Mouse (Mus musculus) heart, postnatal 0 days (tissue): ENCODE results near the gene Eif3m. TPM values are rescaled to one million over a fixed set of nuclear protein-coding genes. Genes with fewer than 3 reads are reported as not detected.

Source experiments
- ATAC-seq: fragments of 200-750 bp; cut with Nextera tagmentation; 2 replicates; pipeline ENCODE4 v1.8.0; 2017; ENCODE audit warnings: low read depth, moderate number of reproducible peaks, moderate library complexity; ENCODE audit not compliant: insufficient read depth
- DNase-seq: peaks from one replicate; pipeline ENCODE4 v3.0.0-alpha.2; 2016; ENCODE audit warnings: low spot score
- H3K27ac ChIP-seq: fragments of 300-500 bp; sonication (generic); 2 replicates; pipeline ENCODE4 v1.5.1; 2014; ENCODE audit warnings: low read depth, mild to moderate bottlenecking
- H3K27me3 ChIP-seq: fragments of 300-500 bp; sonication (generic); 2 replicates; pipeline ENCODE4 v1.6.1; 2014; ENCODE audit warnings: low read length, mixed read lengths; ENCODE audit not compliant: control insufficient read depth, insufficient read depth
- H3K36me3 ChIP-seq: fragments of 300-500 bp; sonication (generic); replicated peaks from 2 replicates; pipeline ENCODE4 v1.6.1; 2014; ENCODE audit warnings: low read length, mixed read lengths; ENCODE audit not compliant: control insufficient read depth, insufficient read depth
- H3K4me1 ChIP-seq: fragments of 300-500 bp; sonication (generic); 2 replicates; pipeline ENCODE4 v1.6.1; 2014; ENCODE audit warnings: antibody characterized with exemption; ENCODE audit not compliant: control insufficient read depth, insufficient read depth
- H3K4me2 ChIP-seq: fragments of 300-500 bp; sonication (generic); 2 replicates; pipeline ENCODE4 v1.6.1; 2014; ENCODE audit warnings: low read depth, mild to moderate bottlenecking, low read length, moderate library complexity
- H3K4me3 ChIP-seq: fragments of 300-500 bp; sonication (generic); 2 replicates; pipeline ENCODE4 v1.5.1; 2014; ENCODE audit warnings: low read depth, low read length
- H3K9ac ChIP-seq: fragments of 300-500 bp; sonication (generic); replicated peaks from 2 replicates; pipeline ENCODE4 v1.6.1; 2014; ENCODE audit warnings: low read depth, low read length, mixed read lengths
- H3K9me3 ChIP-seq: fragments of 300-500 bp; sonication (generic); replicated peaks from 2 replicates; pipeline ENCODE4 v1.6.1; 2016; ENCODE audit warnings: low read length; ENCODE audit not compliant: control insufficient read depth
- CTCF ChIP-seq: IDR thresholded peaks from 2 replicates; pipeline ENCODE4 v1.5.1; 2016; ENCODE audit warnings: antibody characterized with exemption, control low read depth, low read depth
- EP300 ChIP-seq: IDR thresholded peaks from 2 replicates; pipeline ENCODE4 v1.6.1; 2016; ENCODE audit warnings: antibody characterized with exemption, low read depth
- WGBS: fragments of 180-500 bp; shearing (Covaris S2); extraction: QIAGEN DNeasy Blood & Tissue Kit; methylation state at CpG from one replicate; pipeline ENCODE4 v1.1.7; 2014; 5-methylcytosine and 5-hydroxymethylcytosine counted together
- polyA plus RNA-seq: library from polyadenylated mRNA; unstranded; fragments of >200 nt; fragmentation: Nextera tagmentation; extraction: Ambion mirVana; gene quantifications from 2 replicates; pipeline ENCODE4 v1.2.1, GENCODE M21; 2015
- total RNA-seq: library from RNA; depleted of rRNA; stranded (reverse); fragments of >200 nt; gene quantifications from 2 replicates; pipeline ENCODE4 v1.2.3, GENCODE M21; 2014; ENCODE audit warnings: low replicate concordance

Eif3m gene
- total and polyA plus RNA-seq, 2 experiments from 2014 or later: 132 to 241 TPM

- TF ChIP-seq CTCF (no peak), EP300 (no peak)
- Histone ChIP-seq H3K4me3 (no peak overlapping the region), H3K4me2 (no peak overlapping the region), H3K36me3 (no peaks in the 10 kb centered on the region), H3K4me1 (no peaks in the 10 kb centered on the region), H3K27ac (no peak overlapping the region), H3K9me3 (no peaks in the 10 kb centered on the region), H3K27me3 (no peaks in the 10 kb centered on the region), H3K9ac (no peak overlapping the region)
- 59% methylated on average over 4 of the region's 4 CpGs for WGBS
- DNase-seq (no peak), ATAC-seq (no peak)
These were observed 26.3 kb upstream of the Eif3m start for GRCm38 (mm10) chr2:105043152-105043551.

DNA sequence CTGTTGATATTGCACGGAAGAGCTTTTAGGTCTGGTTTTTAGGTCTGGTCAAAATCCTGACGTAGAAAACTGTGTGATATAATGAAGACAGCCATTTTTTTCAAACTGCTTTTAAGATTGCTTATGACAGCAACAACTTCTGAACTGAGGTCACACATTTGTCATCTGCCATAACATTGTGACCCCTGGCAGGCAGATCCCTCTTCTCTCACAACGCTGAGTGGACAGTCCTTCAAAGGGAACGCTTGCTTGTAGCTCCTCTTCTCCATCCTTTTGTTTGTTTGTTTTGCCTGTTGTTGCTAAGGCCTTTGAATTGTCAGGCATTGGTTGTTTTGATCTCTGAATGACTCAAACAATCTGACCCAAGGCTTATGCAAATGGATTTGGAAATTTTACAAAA is 24.0 kb upstream of the Eif3m start:
- TF ChIP-seq CTCF (no peak), EP300 (no peak)
- ATAC-seq (no peak), DNase-seq (no peak)
- H3K9me3 ChIP-seq: no peaks in the 10 kb centered on the region
- H3K27me3 ChIP-seq: no peaks in the 10 kb centered on the region
- H3K9ac ChIP-seq: no peak overlapping the region
- no peak overlapping the region for H3K4me2 ChIP-seq
- H3K4me1 ChIP-seq: 0 out of 2 replicates have a peak, but pooled peaks cover 1% of the 10 kb centered on the region
- H3K36me3 ChIP-seq: no peaks in the 10 kb centered on the region
- 70% methylated on average over 4 of the region's 4 CpGs for WGBS
- H3K27ac ChIP-seq: no peak overlapping the region
- no peak overlapping the region for H3K4me3 ChIP-seq

DNA sequence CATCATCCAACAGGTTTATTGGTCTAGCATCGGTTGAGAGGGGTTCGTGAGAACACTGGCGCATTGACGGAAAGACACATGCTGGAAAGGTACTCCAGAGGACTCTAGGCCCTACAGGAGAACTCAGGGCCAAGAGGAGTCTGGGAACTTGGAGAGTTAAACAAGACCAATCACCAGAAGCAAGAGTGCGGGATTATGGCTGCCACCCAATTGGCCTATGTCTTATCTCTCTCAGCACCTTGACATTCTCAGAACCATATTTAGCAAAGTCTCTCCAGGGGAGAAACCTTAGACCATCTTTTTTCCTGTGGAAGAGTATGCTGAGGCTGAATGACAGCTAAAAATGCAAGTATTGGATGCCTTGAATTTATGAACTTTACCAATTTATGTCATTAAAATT is 22.0 kb upstream of the Eif3m start:
- WGBS: 90% methylated on average over 5 of the region's 5 CpGs
- Histone ChIP-seq H3K27me3 (no peaks in the 10 kb centered on the region), H3K9ac (no peak overlapping the region), H3K4me3 (no peak overlapping the region), H3K4me1 (0 out of 2 replicates have a peak, but pooled peaks cover 6% of the 10 kb centered on the region), H3K36me3 (no peaks in the 10 kb centered on the region), H3K27ac (no peak overlapping the region), H3K4me2 (no peak overlapping the region), H3K9me3 (no peaks in the 10 kb centered on the region)
- no peak for DNase-seq
- no peak for ATAC-seq
- TF ChIP-seq CTCF: no peak

GRCm38 (mm10) chr2:105037956-105038569 is 21.2 kb upstream of the Eif3m start:
- Histone ChIP-seq H3K4me3 (no peak overlapping the region), H3K9ac (no peak overlapping the region), H3K9me3 (no peaks in the 10 kb centered on the region), H3K36me3 (no peaks in the 10 kb centered on the region), H3K27me3 (no peaks in the 10 kb centered on the region), H3K4me1 (0 out of 2 replicates have a peak, but pooled peaks cover 6% of the 10 kb centered on the region), H3K27ac (no peak overlapping the region), H3K4me2 (no peak overlapping the region)
- ATAC-seq: no peak
- DNase-seq: no peak
- TF ChIP-seq EP300 (no peak), CTCF (no peak)
- WGBS: 75% methylated on average over 7 of the region's 7 CpGs

DNA sequence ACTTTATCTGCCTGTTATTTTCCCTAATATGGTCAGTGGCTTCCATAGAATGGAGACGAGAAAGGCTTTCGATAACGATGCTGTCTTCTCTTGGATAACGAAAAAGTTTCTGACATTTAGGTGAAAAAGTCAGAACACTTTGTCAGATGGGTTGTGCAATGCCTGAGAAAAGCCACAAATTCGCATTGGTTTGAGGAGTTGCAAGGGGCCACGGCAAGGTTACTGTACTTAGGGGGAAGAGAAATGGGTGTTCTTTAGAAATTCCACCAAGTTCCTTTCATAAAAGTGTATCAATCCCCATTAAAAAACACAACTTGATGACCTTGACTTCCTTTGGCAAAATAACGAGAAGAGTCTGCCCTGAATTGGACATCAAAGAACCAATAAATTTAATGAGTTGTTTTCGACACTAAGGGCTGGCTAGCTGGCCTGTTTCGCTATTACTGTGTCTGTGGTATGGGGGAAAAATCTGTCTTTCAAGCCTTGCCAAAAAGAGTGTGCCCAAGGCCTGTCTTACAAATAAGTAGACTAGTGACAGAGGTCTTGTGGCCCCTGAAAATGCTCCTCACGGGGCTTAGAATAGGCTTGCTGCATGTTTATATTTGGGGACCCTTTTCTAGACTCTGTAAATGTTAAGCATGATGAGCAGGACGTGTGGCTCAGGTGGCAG is 19.7 kb upstream of the Eif3m start:
- Histone ChIP-seq H3K27ac (no peak overlapping the region), H3K27me3 (no peaks in the 10 kb centered on the region), H3K9me3 (no peaks in the 10 kb centered on the region), H3K4me3 (no peak overlapping the region), H3K4me1 (0 out of 2 replicates have a peak, but pooled peaks cover 6% of the 10 kb centered on the region), H3K9ac (no peak overlapping the region), H3K4me2 (no peak overlapping the region), H3K36me3 (no peaks in the 10 kb centered on the region)
- DNase-seq (no peak), ATAC-seq (no peak)
- TF ChIP-seq CTCF (no peak), EP300 (no peak)
- WGBS: 77% methylated on average over 11 of the region's 11 CpGs

DNA sequence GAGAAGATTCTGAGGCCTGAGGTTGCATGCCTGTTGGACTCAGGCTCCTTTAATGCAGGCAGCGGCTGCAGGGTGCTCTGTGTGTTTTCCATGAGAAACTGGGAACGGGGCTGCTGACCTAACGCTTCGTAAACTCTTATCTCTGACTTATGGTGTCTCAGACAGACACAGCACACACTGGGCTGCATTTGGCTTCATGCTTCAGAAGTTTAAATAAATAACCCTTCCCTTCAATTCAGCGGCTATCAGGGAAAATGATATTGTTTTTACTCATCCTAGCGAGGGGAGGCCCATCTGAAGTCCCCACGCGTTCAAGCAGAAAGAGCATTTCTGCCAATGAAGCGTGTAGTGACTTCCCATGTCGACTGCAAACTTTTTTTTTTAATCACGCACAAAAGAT is 19.1 kb upstream of the Eif3m start:
- no peak overlapping the region for H3K4me2 ChIP-seq
- H3K9me3 ChIP-seq: no peaks in the 10 kb centered on the region
- H3K9ac ChIP-seq: no peak overlapping the region
- no peak for ATAC-seq
- 0 out of 2 replicates have a peak, but pooled peaks cover 6% of the 10 kb centered on the region for H3K4me1 ChIP-seq
- no peak for DNase-seq
- TF ChIP-seq CTCF (no peak), EP300 (no peak)
- no peak overlapping the region for H3K27ac ChIP-seq
- no peak overlapping the region for H3K4me3 ChIP-seq
- H3K36me3 ChIP-seq: no peaks in the 10 kb centered on the region
- no peaks in the 10 kb centered on the region for H3K27me3 ChIP-seq
- 53% methylated on average over 11 of the region's 11 CpGs for WGBS
